Mouse (Mus musculus) urinary bladder, postnatal 10 days (tissue): ENCODE data around the gene Mif4gd.

Experiments
- DNase-seq: peaks from one replicate; pipeline ENCODE4 v3.0.0; 2022; ENCODE audit warnings: low spot score

The Mif4gd gene

DNA sequence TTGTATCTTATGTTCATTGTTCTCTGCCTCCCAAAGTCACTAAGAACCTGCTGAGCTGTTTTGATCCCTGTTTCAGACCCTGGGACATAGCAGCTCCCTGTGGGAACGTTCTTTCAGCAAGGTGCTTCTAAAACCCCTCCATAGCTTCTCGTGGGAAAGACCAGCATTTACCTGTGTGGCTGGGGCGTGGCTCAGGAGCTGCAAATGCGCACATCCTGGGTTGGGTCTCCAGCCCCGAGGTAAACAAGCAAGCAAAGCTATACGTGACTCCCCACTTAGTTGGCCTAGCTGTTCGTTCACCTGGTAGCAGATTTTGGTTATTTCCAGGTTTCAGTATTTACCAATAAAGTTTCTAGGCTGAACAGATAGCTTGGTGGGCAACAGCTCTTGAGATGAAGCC lies 19.5 kb upstream of the Mif4gd start:
- DNase-seq, result no peak

DNA sequence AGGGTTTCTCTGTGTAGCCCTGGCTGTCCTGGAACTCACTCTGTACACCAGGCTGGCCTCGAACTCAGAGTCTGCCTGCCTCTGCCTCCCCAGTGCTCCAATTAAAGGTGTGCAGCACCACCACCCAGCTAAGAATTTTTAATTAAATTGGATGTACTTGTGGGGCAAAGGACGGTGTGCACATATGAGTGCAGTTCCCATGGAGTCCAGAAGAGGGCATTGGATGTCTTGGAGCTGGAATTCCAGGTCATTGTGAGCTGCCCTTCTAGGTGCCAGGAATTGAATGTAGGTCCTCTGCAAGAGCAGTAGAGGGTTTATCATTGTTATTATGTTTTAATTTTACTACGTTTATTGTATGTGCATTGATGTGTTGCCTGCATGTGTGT lies 18.7 kb upstream of the Mif4gd start:
- DNase-seq, result no peak

DNA sequence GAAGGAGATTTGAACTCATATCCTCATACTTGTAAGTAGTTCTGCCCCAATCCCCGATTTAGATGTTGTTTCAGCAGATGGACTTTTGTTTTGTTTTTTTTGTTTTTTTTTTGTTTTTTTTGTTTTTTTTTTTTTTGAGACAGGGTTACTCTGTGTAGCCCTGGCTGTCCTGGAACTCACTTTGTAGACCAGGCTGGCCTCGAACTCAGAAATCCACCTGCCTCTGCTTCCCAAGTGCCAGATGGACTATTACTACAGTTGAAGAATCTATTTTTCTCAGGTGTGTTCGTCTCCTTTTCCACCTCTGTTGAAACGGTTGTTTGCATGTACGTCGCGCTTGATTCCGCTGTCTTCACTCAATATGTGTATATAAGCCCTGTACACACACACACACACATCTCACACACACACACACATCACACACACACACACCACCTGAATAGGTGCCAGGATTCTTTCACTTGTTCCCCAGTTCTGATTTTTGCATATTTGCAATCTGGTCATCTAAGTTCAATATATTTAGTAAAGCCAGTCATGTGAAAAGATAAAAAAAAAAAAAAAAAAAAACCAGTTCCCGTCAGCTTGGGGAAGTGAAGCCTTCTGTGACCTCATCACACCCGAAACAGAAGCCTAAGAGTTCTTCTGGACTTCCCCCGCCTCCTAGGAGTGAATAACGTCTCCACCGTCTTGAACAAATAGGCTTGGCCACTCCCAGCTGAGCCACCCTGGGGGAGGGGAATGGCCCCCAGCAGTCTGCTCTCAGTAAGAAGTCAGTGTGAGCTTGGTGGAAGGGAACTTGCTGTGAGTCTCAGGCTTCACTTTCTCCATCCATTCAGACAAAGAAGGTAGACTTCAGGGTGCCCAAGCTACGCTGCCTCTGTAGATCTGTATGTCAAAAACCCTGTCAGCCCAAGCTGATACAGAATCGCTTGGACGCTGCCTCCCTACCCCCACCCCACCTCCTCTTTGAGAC lies 18.0 kb upstream of the Mif4gd start:
- DNase-seq, result no peak

DNA sequence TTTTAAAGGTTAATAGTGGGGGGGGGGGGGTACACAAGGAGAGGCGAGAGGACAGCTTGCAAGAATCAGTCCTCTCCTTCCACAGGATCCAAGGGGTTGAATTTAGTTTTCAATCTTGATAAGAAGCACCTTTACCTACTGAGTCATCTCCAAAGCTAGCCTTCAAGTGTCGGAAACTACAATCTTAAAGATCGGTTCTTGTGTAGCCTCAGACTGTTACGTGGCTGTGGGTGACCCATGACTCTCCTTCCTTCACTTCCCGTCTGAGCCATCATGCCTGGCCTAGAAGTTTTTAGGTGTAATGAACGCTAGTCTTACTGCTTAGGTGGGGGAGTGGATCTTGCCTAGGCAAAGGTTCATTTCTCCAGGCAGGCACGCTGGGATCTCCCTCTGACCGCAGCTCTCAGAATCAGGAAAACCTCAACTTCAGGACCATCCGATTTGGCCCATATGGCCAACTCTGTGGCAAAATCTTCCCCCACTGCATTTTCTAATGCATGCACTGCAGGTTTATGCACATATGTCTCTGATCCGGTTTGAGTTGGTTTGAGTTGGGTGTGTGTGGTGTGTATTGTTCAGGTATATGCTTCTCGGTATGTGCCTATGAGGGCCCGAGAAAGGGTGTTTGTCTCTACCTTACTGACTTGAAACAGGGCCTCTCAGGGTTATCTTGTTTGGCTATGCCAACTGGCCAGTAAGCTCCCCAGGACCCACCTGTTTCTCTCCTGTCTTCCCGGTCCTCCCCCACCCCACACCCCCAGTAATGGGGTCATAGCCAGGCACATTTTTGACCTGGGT lies 17.2 kb upstream of the Mif4gd start:
- no peak for DNase-seq

DNA sequence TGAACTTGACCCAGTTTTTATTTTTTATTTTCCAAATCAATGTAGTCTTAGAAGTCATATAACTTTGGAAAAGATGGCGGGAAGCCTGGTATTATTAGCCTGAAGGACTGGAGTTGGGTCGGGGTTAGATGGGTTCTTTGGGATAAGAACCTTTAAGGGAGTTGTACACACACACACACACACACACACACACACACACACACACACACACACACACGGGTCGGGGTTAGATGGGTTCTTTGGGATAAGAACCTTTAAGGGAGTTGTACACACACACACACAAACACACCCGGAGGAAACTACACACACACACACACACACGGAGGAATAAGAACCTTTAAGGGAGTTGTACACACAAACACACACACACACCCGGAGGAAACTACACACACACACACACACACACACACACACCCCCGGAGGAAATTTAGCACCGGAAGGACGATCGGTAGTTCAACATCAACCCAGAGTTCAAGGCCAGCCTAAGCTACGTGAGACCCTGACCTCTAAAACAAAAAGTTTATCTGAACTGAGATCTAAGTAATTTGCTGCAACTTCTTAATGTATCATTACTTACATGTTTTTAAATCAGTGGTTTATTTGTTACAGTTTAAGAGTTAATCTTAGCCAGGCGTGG lies 15.8 kb upstream of the Mif4gd start:
- DNase-seq, result no peak

DNA sequence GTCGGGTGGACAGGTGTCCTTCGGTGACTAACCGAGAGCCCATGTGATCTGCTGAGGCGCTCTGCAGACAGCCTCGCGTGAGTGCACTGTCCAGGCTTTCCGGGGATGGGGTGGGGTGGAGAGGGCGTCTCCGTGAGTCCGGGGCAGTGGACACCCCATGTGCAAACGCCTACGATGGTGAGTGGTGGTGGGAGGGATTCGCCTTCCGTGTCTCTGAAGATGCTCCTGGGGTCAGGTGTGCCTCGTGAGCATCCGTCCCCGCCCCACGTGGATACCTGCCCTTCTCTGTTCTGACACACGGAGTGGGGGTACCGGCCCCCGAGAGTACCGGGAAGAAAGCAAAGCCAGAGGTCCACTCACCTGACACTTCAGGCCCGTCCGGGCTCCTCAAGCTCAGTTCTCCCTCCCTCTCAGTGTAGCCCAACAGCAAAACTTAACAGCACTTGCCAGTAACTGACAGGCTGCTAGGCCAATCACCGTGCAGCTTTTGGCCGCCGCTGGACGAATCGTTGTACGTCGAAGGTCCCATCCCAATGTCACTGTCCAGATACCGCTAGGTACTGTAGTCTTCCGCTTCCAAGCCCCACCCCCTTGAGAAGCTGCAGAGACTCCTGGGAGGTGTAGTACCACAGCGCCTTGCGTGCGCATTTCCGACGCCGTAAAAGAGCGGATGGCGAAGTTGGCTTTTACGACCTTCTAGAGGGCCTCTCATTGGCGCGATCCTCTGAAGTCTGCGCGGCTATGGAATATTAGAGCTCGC lies 15.1 kb upstream of the Mif4gd start, which contains the start of gene Slc25a19:
Gene Slc25a19, minus strand, starts transcription at position 591 of the 760 bp plus-strand sequence.
- peak; percentile 98 for DNase-seq

DNA sequence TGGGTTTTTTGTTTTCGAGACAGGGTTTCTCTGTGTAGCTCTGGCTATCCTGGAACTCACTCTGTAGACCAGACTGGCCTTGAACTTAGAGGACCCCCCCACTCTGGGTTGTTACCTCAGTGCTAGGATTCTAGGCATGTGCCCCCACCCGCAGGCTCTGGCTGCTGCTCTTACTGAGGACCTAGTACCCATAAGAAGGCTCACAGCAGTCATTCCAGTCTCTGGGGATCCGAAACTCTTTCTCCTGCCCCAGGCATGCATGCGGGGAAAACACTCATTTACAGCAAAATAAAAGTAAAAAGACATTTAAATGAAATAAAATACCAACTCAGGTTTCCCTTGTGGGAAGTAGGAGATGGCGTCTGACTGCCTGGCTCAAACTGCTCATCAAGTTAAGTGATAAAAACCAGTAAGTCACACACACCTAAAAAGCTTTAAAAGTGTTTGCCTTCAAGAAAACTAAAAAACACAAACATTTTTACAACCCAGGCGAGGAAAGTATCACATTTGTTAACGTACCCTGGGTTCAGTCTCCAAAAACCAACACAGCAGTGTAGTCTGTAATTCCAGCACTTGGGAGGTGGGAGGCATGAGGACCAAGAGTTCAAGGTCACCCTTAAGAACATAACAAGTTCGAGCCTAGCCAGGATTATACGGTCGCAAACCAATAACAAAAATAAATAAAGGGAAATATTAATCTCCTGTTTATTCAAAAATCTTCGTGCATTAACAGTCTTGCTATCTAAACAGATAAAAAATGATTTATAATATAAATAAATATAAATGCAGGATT lies 14.3 kb upstream of the Mif4gd start:
- DNase-seq, result no peak

DNA sequence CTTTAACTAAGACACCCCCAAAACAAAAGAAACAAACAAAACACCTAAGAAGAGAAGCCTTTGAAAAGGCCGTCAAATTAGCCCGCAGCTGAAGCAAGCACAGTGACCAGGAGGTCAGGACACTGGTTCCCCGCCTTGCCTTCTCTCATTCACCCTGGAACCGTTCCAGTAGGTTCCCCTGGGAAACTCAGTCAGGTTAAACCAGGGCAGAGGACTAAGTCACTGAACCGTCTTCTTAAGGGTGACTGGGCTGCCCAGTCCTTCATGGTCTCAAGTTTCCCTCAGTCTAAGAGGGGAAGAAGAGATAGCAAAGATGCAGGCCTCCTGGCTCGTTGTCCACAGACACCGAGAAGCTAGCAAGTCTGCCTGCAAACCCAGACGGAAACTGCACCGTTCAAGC lies 13.1 kb upstream of the Mif4gd start:
- no peak for DNase-seq

DNA sequence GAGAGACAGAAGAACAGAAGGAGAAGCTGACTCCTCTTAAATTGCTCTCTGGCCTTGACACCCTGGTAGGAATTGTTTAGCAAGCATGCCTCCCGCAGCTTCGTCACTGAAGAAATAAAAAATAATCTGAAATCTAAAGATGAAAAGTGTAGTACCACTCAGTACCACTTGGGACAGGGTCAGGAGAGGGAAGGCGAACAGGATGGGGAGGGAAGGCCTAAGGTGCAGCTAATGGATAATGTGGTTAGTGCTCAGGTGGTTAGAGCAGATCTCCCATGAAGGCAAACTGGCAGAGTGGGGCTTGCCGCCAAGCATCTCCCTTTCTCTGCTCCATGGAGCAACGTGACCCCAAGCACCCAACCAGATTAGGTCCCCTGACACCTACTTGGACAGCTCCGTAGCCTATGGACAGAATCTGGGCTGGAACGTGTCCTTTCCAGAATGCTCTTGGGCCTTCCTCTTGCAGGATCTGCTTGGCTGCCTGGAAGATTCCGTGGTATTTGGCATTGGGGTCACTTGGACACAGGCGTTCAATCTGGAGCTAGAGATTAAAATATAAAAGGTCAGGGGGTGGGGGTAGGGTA lies 10.8 kb upstream of the Mif4gd start:
- DNase-seq, result no peak

DNA sequence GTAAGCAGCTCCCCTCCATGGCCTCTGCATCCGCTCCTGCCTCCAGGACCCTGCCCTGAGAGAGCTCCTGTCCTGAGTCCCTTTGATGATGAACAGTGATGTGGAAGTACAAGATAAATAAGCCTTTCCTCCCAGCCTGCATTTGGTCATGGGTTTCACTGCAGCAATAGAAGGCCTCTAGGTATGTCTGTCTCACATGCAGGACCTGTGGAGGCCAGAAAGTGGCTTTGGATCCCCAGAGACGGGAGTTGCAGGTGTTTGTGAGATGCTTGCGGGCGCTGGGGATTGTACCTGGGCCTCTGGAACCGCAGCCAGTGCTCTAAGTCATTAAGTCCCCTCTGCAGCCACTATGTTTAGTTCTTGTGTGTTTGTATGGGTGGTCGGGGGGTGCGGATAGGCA lies 7.2 kb upstream of the Mif4gd start:
- no peak for DNase-seq

DNA sequence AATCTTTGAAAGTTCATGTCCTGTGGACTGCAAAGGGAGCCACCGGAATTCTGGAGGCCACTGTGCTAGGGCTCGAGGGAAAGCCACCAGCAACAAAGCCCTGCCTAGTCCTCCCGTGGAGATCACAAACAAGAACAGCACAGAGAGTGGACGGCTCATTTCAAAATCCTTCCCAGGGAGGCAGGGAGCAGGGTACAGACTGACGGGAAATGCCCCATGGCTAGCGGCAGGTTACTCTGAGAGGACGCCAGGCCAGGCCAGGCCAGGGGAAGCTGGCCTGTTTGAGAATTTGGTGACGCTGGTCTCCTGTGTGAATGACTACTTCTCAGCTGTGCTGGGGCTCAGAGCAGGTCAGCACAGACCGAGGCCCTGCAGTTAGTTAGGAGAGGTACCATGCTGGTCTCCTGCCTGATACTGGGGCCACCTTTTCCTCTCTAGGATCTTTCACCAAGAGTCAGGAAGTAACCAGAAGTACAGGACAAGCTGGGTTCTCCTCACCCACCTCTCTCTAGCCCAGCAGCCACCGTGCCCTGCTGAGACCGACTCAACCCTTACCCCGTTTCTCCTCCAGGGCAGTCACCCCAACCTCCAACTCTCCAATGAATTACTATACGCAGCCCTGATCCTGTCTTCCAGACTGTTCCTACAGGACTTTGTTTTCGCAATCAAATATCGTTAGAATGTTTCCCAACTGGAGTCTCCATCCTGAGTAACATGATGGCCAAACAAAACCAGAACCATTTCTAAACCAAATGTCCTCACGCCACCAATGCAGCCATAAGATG lies 6.2 kb upstream of the Mif4gd start:
- no peak for DNase-seq

DNA sequence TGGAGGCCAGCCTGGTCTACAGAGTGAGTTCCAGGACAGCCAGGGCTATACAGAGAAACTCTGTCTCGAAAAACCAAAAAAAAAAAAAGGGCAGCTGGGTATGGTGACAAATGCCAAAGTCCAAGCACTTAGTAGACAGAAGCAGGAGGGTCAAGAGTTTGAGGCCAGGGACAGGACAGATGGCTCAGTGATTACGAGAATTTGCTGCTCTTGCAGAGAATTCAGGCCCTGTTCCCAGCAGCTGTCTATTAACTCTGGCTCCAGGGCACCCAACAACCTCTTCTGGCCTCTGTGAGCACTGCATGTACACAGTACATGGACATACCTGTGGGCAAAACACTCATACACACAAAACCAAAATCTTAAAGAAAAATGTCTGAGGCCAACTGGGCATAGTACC lies 5.2 kb upstream of the Mif4gd start:
- no peak for DNase-seq

DNA sequence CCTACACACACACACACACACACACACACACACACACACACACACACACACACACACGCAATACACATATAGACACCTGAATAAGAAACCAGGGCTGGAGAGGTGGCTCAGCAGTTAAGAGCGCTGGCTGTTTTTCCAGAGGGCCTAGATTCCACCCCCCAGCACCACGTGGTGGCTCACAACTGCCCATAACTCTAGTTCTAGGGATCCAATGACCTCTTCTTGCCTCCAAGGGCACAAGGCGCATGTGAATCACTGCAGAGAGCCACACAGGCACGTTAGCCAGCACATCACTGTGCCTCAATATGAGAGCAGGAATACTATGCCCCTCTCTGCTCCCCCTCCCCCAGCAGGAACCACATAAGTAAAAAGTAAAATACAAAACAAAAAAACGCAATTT lies 4.1 kb upstream of the Mif4gd start:
- DNase-seq, result no peak

DNA sequence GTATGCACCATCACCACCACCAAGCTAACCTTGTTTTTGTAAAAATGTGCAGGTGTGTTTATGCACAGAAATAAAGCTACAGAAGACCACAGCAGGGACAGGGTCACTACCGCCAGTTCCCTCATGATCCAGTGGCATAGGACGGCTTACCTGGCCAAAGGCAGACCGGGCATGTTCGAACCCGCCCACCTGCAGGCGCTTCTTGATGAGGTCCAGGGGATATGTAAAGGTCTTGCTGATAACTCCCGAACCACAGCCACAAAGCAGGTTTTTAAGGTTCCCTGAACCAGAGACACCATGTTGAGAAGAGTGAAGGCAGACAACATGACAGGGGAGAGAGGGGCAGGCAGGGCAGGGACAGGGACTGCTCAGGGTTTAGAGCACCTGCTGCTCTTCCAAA lies 3.6 kb upstream of the Mif4gd start:
- DNase-seq, result no peak

DNA sequence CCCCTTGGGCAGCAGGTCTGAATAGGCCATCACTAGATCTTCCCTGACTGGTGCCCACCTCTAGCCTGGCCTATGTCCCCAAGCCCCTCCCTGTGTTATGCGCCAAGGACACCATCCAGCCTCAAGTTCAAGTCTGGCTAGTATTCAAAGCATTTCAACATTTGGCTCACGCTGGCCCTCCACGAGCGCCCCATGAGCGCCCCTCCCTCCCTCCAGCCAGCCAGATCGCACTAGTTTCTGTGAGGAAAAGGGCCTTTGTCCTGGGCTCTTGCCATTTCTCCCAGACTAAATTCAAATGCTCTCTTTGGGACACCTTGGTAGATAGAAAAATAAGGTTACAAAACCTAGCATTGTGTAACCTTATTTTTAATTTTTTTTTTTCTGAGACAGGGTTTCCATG lies 3.1 kb upstream of the Mif4gd start:
- no peak for DNase-seq

DNA sequence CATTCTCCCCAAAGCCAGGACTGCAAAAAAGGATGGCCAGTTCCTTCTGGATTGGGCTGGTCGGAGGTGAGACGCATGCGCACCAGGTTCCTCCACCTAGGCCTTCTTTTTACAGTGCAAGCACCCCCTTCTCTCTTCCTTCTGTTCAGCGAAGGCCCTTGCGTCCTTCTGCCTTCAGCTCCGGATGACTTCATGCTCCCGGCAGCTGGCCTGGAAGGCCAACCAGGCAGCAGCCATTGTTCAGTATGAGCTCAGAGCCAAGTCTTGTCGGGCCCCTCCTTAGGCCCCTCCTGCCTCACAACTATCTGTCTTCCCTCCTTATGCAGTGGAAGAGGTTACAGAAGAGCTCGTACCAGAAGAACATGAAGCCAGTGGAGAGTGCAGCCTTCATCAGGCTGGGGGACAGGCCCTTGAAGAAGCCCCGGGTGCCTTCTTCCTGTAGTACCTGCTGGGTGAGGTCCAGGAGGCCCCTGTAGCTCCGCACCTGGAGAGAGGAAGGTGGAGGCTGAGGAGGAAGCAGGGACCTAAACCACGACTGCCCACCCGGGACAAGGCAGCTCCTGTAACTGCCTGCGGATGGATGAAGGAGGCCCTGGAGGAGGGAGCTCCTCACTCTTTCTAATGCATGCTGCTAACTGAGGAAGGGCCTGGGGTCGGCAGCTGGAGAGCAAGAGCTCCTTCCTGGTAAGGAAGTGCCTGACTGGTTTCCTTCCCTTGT lies 2.5 kb upstream of the Mif4gd start:
- DNase-seq, result no peak

DNA sequence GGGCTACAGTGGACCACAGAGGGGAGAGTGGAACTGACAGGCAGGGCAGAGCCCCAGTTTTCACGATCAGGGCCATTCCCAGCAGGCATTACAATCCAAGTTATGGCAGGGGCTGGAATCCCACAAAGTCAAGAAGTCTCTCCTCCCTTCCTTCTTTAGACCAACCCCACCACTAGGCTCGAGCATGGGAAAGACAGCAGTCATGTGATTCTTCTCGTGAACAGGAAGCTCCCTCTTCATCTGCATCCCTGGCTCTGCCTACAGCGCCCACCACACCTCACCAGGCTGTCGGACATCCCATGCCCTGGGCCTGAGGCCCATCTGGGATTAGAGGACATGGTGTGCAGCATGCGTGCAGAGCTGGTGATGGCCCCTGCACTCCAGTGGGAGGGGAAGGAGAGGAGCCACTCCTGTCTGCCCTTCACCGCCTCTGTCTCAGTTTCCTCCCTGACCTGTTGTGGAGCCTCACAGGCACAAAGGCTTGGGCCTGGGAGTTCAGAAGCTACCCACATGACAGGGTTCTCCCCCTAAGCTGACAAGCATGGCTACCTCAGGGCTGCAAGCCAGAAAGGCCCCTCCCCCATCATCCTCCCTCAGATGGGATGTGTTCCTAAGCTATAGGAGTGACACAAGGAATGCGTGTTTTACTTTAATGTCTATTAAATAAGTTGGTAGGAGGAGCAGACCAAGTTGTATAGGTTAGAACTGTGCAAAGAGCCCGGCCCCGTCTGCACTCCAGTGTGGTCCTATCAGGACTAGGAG lies 1.8 kb upstream of the Mif4gd start:
- no peak for DNase-seq

DNA sequence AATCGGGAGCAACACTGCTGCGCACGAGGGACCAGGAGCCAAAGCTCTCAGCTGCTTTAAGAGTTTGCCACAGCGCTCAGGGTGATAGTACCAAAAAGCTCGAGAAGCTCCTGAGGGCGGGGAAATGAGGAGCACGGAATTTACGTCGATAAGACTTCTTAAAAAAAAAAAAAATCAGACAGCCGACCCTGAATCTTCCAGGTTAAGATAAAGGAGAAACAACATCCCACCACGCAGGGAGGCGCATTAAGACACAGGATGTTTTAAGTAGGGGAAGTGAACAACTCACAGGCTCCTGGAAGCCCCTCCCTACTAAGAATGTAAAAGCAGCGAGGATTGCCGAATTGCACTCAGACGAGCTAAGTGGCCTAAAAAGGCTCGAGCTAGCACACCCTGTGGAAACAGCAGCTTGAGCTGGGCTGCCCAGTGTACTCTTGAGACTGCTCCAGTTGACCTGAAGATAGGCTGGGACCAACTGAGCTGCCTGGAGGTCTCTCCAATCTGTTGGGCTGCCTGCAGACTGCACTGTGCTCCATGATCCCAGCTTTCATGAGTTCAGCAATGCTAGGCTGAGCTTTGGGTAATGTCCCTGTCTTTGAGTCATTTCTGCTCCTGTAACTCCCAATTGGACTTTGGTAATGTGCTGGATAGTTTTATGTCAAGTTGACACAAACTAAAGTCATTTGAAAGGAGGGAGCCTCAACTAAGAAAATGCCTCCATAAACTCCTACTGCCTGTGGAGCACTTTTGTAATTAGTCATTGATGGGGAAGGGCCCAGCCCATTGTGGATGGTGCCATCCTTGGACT lies 573 bp upstream of the Mif4gd start:
- DNase-seq, result no peak
